Comparison of ENCODE assay signal across 8 mouse cellular contexts in genomic region chr17:26123267-26123684, GRCm38 (mm10). TPM values are rescaled to one million over a fixed set of nuclear protein-coding genes. Genes with fewer than 3 reads are reported as not detected.
DNase-seq lines count a peak whose midpoint lies in the region; ATAC-seq and TF ChIP-seq lines count a peak whose summit lies in the region.

Gene Mrpl28, plus strand, starts transcription at chr17:26123500.

- peak within 1 kb of the TSS; percentile 75 for H3K4me2 ChIP-seq in CH12.LX (ENCODE audit: insufficient read depth, low read depth, poor library complexity, severe bottlenecking)
- peak within 1 kb of the TSS; percentile 67 for H3K4me2 ChIP-seq in forebrain, embryonic 11.5 days (ENCODE audit: low read depth, low read length, severe bottlenecking)
- H3K4me2 ChIP-seq in heart, embryonic 16.5 days (ENCODE audit: low read depth, low read length): peak within 1 kb of the TSS; percentile 93
- H3K4me2 ChIP-seq in liver, embryonic 15.5 days: peak within 1 kb of the TSS; percentile 82
- peak within 1 kb of the TSS; percentile 92 for H3K4me2 ChIP-seq in neural tube, embryonic 12.5 days (replicated peaks)

- peak; percentile 96 for DNase-seq in CH12.LX (ENCODE audit: extremely low read depth)
- DNase-seq in c-Kit-positive CD71-positive TER-119-negative erythroid progenitor cells, embryonic 14.5 days (ENCODE audit: low read depth): peak; percentile 96
- DNase-seq in forebrain, embryonic 11.5 days (ENCODE audit: low spot score): peak; percentile 94
- DNase-seq in kidney, postnatal 36 days: peak; percentile 97 to 98
- peak; percentile 97 for DNase-seq in telencephalon, adult 2 months (ENCODE audit: low read depth, low spot score)

- peak within 1 kb of the TSS; percentile 74 to 99 (median 94) for H3K4me3 ChIP-seq in CH12.LX (replicated peaks in 1 of 3; ENCODE audit: low read depth in 2 of 3, low read length in 2 of 3, poor library complexity in 1 of 3)
- peak within 1 kb of the TSS; percentile 79 for H3K4me3 ChIP-seq in forebrain, embryonic 11.5 days (ENCODE audit: low read depth, low read length)
- H3K4me3 ChIP-seq in heart, embryonic 16.5 days (ENCODE audit: low read length): peak within 1 kb of the TSS; percentile 100
- peak within 1 kb of the TSS; percentile 81 for H3K4me3 ChIP-seq in liver, embryonic 15.5 days (replicated peaks)
- H3K4me3 ChIP-seq in neural tube, embryonic 12.5 days: peak within 1 kb of the TSS; percentile 89

- TF ChIP-seq RAD21 in CH12.LX (IDR thresholded peaks at IDR 0.05; ENCODE audit: low read depth, low read length): no peak

- no peaks in the 10 kb centered on the region for H3K9me3 ChIP-seq in CH12.LX (replicated peaks; ENCODE audit: low read length)
- no peaks in the 10 kb centered on the region for H3K9me3 ChIP-seq in forebrain, embryonic 11.5 days (ENCODE audit: control insufficient read depth, low read length)
- no peaks in the 10 kb centered on the region for H3K9me3 ChIP-seq in heart, embryonic 16.5 days (replicated peaks; ENCODE audit: control insufficient read depth, low read length)
- H3K9me3 ChIP-seq in liver, embryonic 15.5 days (replicated peaks): no peaks in the 10 kb centered on the region
- H3K9me3 ChIP-seq in neural tube, embryonic 12.5 days: no peaks in the 10 kb centered on the region

- in situ Hi-C loops in CH12.LX (cut with MboI; ENCODE audit: low pct_ligation_motif_present, low pct_unique_long_range_greater_than_20kb, low sequenced_read_pairs): no loop called here

- H3K4me1 ChIP-seq in CH12.LX (ENCODE audit: control insufficient read depth in 1 of 2, insufficient read depth in 2 of 2): peaks cover 17 to 30% of the 10 kb centered on the region in 2 experiments
- peaks cover 7% of the 10 kb centered on the region for H3K4me1 ChIP-seq in forebrain, embryonic 11.5 days (replicated peaks; ENCODE audit: control insufficient read depth, insufficient read depth, low read length)
- peaks cover 14% of the 10 kb centered on the region for H3K4me1 ChIP-seq in heart, embryonic 16.5 days (ENCODE audit: control insufficient read depth, insufficient read depth, low read length)
- H3K4me1 ChIP-seq in liver, embryonic 15.5 days (replicated peaks): peaks cover 32% of the 10 kb centered on the region
- H3K4me1 ChIP-seq in neural tube, embryonic 12.5 days: peaks cover 15% of the 10 kb centered on the region

- TF ChIP-seq EP300 in CH12.LX (IDR thresholded peaks at IDR 0.05; ENCODE audit: low read length): no peak

- TF ChIP-seq POLR2A in CH12.LX (IDR thresholded peaks at IDR 0.05; ENCODE audit: low read depth, low read length): peak; percentile 97

- H3K27ac ChIP-seq in CH12.LX (ENCODE audit: insufficient read depth, low read depth): no peak within 1 kb of the TSS
- no peak within 1 kb of the TSS for H3K27ac ChIP-seq in forebrain, embryonic 11.5 days (ENCODE audit: low read depth, low read length)
- peak within 1 kb of the TSS; percentile 42 for H3K27ac ChIP-seq in heart, embryonic 16.5 days (ENCODE audit: low read length)
- peak within 1 kb of the TSS; percentile 67 for H3K27ac ChIP-seq in liver, embryonic 15.5 days (replicated peaks)
- no peak within 1 kb of the TSS for H3K27ac ChIP-seq in neural tube, embryonic 12.5 days

- peak; percentile 90 for ATAC-seq in forebrain, embryonic 11.5 days (replicated peaks; ENCODE audit: low FRiP score)
- ATAC-seq in heart, embryonic 16.5 days (replicated peaks; ENCODE audit: extremely low read depth, insufficient read depth, low FRiP score): peak; percentile 87
- ATAC-seq in liver, embryonic 15.5 days (ENCODE audit: insufficient read depth): peak; percentile 80
- peak; percentile 68 for ATAC-seq in neural tube, embryonic 12.5 days (ENCODE audit: low FRiP score, low read depth)

- TF ChIP-seq CTCF in CH12.LX (conservative IDR thresholded peaks at IDR 0.05 in 1 of 2, IDR thresholded peaks at IDR 0.05 in 1 of 2; ENCODE audit: low read depth in 2 of 2, low read length in 2 of 2): no peak

- H3K27me3 ChIP-seq in CH12.LX (replicated peaks): peaks cover 14% of the 10 kb centered on the region
- H3K27me3 ChIP-seq in forebrain, embryonic 11.5 days (ENCODE audit: control insufficient read depth, insufficient read depth, low read length): no peaks in the 10 kb centered on the region
- H3K27me3 ChIP-seq in heart, embryonic 16.5 days (ENCODE audit: control insufficient read depth, insufficient read depth, low read length): peaks cover 4% of the 10 kb centered on the region
- H3K27me3 ChIP-seq in liver, embryonic 15.5 days: peaks cover 12% of the 10 kb centered on the region; the same call in 1 of the 2 replicates
- H3K27me3 ChIP-seq in neural tube, embryonic 12.5 days (replicated peaks): 0 out of 2 replicates have a peak, but pooled peaks cover 9% of the 10 kb centered on the region

- H3K36me3 ChIP-seq in CH12.LX (replicated peaks in 1 of 2; ENCODE audit: control insufficient read depth in 1 of 2, insufficient read depth in 1 of 2, low read length in 1 of 2): peaks cover 24 to 47% of the 10 kb centered on the region in 2 experiments
- peaks cover 4% of the 10 kb centered on the region; the same call in 1 of the 2 replicates for H3K36me3 ChIP-seq in forebrain, embryonic 11.5 days (ENCODE audit: control insufficient read depth, insufficient read depth, low read length)
- H3K36me3 ChIP-seq in heart, embryonic 16.5 days (ENCODE audit: control insufficient read depth, insufficient read depth): peaks cover 16% of the 10 kb centered on the region
- peaks cover 30% of the 10 kb centered on the region for H3K36me3 ChIP-seq in liver, embryonic 15.5 days (replicated peaks)
- peaks cover 31% of the 10 kb centered on the region for H3K36me3 ChIP-seq in neural tube, embryonic 12.5 days

- H3K79me2 ChIP-seq in CH12.LX (replicated peaks; ENCODE audit: control insufficient read depth, extremely low read depth, insufficient read depth, poor library complexity, severe bottlenecking): peaks cover 12% of the 10 kb centered on the region

- dilution Hi-C loops in CH12.LX (cut with MboI; ENCODE audit: extremely low pct_ligation_motif_present, extremely low pct_unique_long_range_greater_than_20kb, low sequenced_read_pairs): no loop called here

- under 1% methylated on average over 32 of the region's 32 CpGs for WGBS in forebrain, embryonic 11.5 days
- WGBS in heart, embryonic 16.5 days: under 1% methylated on average over 32 of the region's 32 CpGs
- WGBS in liver, embryonic 15.5 days (ENCODE audit: insufficient replicate concordance): under 1% methylated on average over 32 of the region's 32 CpGs
- under 1% methylated on average over 32 of the region's 32 CpGs for whole genome bisulfite sequencing in neural tube, embryonic 12.5 days

- peak within 1 kb of the TSS; percentile 69 for H3K9ac ChIP-seq in CH12.LX (ENCODE audit: insufficient read depth, low read depth)
- peak within 1 kb of the TSS; percentile 73 for H3K9ac ChIP-seq in forebrain, embryonic 11.5 days (ENCODE audit: low read length)
- H3K9ac ChIP-seq in heart, embryonic 16.5 days (ENCODE audit: low read length): peak within 1 kb of the TSS; percentile 95
- H3K9ac ChIP-seq in liver, embryonic 15.5 days: peak within 1 kb of the TSS; percentile 74
- H3K9ac ChIP-seq in neural tube, embryonic 12.5 days: peak within 1 kb of the TSS; percentile 77

TF ChIP-seq in CH12.LX, 34 proteins besides CTCF, POLR2A, EP300 and RAD21 (continues in another document):
- TF ChIP-seq PAX5 (IDR thresholded peaks at IDR 0.05; ENCODE audit: low read length) (no peak), USF2 (conservative IDR thresholded peaks at IDR 0.05; ENCODE audit: low read depth, low read length) (no peak), POLR2AphosphoS2 (IDR thresholded peaks at IDR 0.05; ENCODE audit: low read depth, low read length) (peak; percentile 85; the same call in 1 of the 2 replicates), USF1 (IDR thresholded peaks at IDR 0.05; ENCODE audit: low read depth, low read length) (no peak), CHD2 (IDR thresholded peaks at IDR 0.05; ENCODE audit: low read length) (peak; percentile 93), ZMIZ1 (IDR thresholded peaks at IDR 0.05; ENCODE audit: low read depth, low read length) (peak; percentile 80), SIN3A (IDR thresholded peaks at IDR 0.05; ENCODE audit: low read length) (peak; percentile 54; the same call in 1 of the 2 replicates), MAX (IDR thresholded peaks at IDR 0.05; ENCODE audit: low read length) (peak; percentile 45; the same call in 1 of the 2 replicates), JUN (IDR thresholded peaks at IDR 0.05; ENCODE audit: insufficient read depth, low read depth, low read length) (no peak), SMC3 (IDR thresholded peaks at IDR 0.05; ENCODE audit: low read depth, low read length) (no peak), RCOR1 (conservative IDR thresholded peaks at IDR 0.05; ENCODE audit: low read depth, low read length) (no peak), CHD1 (IDR thresholded peaks at IDR 0.05; ENCODE audit: low read depth, low read length) (no peak), NELFE (IDR thresholded peaks at IDR 0.05; ENCODE audit: low read depth, low read length) (peak; percentile 93), UBTF (IDR thresholded peaks at IDR 0.05; ENCODE audit: low read depth, low read length) (no peak), BHLHE40 (IDR thresholded peaks at IDR 0.05; ENCODE audit: low read depth, low read length) (peak; percentile 95), MYC (IDR thresholded peaks at IDR 0.05; ENCODE audit: low read depth, low read length) (peak; percentile 59; the same call in 1 of the 2 replicates), MEF2A (IDR thresholded peaks at IDR 0.05; ENCODE audit: borderline replicate concordance, low read depth, low read length) (peak; percentile 61; the same call in 1 of the 2 replicates), MXI1 (IDR thresholded peaks at IDR 0.05; ENCODE audit: low read depth, low read length) (0 out of 2 replicates have a peak, but pooled peaks have one; percentile 53), ZC3H11A (IDR thresholded peaks at IDR 0.05; ENCODE audit: low read depth, low read length) (no peak), MAFK (IDR thresholded peaks at IDR 0.05; ENCODE audit: insufficient replicate concordance, low read length) (no peak), JUND (conservative IDR thresholded peaks at IDR 0.05; ENCODE audit: low read depth, low read length) (no peak), MAZ (IDR thresholded peaks at IDR 0.05; ENCODE audit: low read depth, low read length) (peak; percentile 55; the same call in 1 of the 2 replicates), ZNF384 (IDR thresholded peaks at IDR 0.05; ENCODE audit: low read depth, low read length) (no peak)

RNA-seq across cellular contexts. Expression of gene Mrpl28, which starts in this region (rescaled TPM):
- total RNA-seq in CH12.LX (2012; rRNA removed) (157 and 161 TPM in 2 replicates), CH12.LX (2014; rRNA removed) (148 and 154 TPM in 2 replicates)
- polyA plus RNA-seq in CH12.LX (2012; ENCODE audit: insufficient read length, low read depth): 90.5 and 101 TPM in 2 replicates
- polyA plus RNA-seq in forebrain, embryonic 11.5 days (2014; fragmentation: Nextera tagmentation; extraction: Ambion mirVana): 273 and 285 TPM in 2 replicates
- 221 and 232 TPM in 2 replicates for polyA plus RNA-seq in heart, embryonic 16.5 days (2015; fragmentation: Nextera tagmentation; extraction: Ambion mirVana)
- polyA plus RNA-seq in liver, embryonic 15.5 days (2015; fragmentation: Nextera tagmentation; extraction: Ambion mirVana): 120 and 124 TPM in 2 replicates
- 190 and 200 TPM in 2 replicates for polyA plus RNA-seq in neural tube, embryonic 12.5 days (2016; fragmentation: Nextera tagmentation; extraction: Ambion mirVana)

Comparison
In these comparisons a context has a peak if more than half of its experiments do, and no peak if none do; other contexts are left out.
1. H3K27ac ChIP-seq: peak in heart, embryonic 16.5 days (single experiment) and liver, embryonic 15.5 days (single experiment); none in CH12.LX (single experiment), forebrain, embryonic 11.5 days (single experiment) and neural tube, embryonic 12.5 days (single experiment).
2. Peak in every context shown above with its lines, with median percentiles within 50 percentile points of each other: DNase-seq, H3K4me2 ChIP-seq, H3K4me3 ChIP-seq, H3K9ac ChIP-seq and ATAC-seq.